Mouse (Mus musculus) layer of hippocampus, postnatal 14 days (tissue): ENCODE data around the gene Afmid. TPM values are rescaled to one million over a fixed set of nuclear protein-coding genes. Genes with fewer than 3 reads are reported as not detected.

ENCODE experiments used
- DNase-seq, 2 experiments: peaks; one replicate each; pipeline ENCODE4 v3.0.0; 2021 to 2022; ENCODE audit warnings: low spot score in 2 of 2, mixed read lengths in 1 of 2
- total RNA-seq, 2 experiments: library from RNA; stranded (reverse); gene quantifications; 2 replicates each; pipeline ENCODE4 v1.2.3; 2021

Gene Afmid
- total RNA-seq, 2 experiments from 2014 or later: 4.2 to 4.5 TPM

GRCm38 (mm10) chr11:117847593-117848215 is 22.0 kb downstream of the Afmid start:
- no peak for DNase-seq

DNA sequence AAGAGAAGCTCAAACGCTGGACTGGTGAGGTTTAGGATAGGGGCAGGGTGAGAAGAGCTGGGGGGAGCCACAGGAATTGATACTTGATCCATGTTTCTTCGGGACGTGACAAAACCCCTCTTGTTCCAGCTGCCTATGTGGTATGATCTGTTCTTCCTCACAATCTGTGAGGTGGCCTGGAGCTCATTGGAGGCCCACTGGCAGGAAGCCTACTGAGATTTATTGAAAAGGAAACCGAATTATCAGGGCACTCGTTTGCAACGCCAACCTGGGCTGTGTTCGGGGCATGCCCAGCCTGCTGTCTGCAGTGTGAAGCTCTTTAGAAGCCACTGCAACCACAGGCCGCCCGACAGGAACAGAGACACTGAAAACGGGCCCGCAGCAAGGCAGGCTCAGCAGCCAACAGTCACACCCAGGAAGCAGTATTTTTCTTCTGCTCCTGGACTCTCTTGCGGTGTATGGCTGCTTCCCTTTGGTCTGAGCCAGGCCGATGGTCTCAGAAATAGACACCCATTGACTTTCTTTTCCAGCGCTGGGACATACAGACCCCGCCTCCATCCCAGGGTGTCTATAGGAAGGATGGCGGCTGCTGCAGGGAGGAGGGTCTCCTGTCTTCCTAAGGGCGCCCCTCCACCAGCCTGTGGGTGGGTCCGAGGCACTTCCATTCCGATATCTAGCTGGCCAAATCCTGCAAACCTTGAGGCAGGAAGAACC is 22.7 kb downstream of the Afmid start:
- DNase-seq: peak in 1 of 2 experiments; percentile 49

GRCm38 (mm10) chr11:117848985-117849671 is 23.4 kb downstream of the Afmid start, which contains the start of gene Birc5:
Birc5 (plus strand) TSS chr11:117849251.
- peak; percentile 92 to 96 for DNase-seq

DNA sequence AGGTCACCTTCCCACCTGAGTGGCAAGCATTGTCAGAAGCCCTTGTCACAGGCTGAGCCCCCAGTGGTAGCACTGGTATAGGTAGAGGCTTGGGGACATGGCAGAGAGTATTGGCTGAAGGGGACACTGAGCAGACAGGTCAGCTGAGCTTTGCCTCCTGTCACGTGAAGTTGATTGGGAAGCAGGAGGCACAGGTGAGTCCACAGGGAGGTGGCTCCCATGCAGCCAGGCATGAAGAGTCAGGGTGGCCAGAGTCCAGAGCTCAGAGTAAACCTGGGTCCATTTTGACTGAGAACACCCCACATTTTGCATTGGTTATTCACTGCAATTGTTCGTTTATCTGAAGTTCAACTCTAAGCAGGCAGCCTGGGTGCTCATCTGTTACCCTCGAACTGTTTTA is 27.2 kb downstream of the Afmid start:
- DNase-seq: no peak

DNA sequence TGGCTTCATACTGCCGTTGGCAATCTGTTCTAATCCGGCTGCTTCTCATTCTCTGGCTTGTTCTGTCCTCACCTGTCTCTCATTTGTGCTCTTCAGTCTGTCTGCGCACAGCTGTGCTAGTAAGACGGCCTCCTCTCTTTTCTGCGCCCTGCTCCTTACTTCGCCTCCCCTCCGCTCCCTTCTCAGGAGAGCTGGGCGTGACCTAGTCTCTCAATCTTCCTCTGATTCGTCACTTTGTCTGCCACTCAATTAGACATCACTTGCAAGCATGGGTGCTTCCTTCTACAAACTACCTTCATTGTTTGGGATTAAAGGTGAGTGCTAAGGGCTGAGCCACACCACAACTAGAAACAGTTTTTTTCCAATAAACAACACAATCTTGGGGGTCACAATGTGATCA is 28.5 kb downstream of the Afmid start:
- no peak for DNase-seq

DNA sequence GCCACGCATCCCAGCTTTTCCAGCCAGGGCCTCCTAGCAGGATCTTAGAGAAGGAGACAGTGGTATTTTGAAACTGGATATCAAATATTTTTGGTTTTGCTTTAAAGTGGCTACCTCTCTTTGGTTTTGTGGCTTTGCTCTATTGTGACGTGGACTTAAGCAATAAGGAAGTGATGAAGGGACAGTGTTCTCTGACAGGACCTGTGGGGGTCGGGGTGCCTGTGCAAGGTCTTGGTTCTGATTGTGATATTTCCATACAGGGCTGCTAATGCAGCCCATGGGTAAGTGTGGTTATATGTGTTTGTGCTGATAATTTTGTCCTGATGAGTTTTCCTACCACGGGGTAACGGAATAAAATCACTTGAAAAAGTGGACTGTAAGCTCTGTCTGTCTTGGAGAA is 29.6 kb downstream of the Afmid start:
- no peak for DNase-seq

- DNase-seq: no peak
Observed at GRCm38 (mm10) chr11:117855975-117856374, 30.3 kb downstream of the Afmid start.

DNA sequence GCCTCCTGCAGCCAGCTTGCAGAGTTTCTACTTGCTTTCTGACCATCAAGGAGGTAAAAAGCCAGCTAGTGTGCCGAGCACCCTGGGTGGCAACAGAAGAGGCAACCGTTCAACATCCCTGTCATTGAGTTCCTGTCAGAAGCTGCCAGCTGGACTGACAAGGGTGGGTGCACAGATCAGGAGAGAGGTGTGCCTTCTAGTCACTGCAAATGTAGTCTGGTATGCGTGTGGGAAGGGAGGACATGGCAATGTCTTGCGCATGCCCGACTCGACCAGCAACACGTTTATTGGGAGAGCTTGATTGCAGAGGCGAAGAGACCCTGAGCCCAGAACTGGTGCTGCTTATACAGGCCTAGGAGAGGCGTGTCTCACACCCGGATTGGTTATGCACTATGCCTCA is 31.7 kb downstream of the Afmid start:
- DNase-seq: no peak

DNA sequence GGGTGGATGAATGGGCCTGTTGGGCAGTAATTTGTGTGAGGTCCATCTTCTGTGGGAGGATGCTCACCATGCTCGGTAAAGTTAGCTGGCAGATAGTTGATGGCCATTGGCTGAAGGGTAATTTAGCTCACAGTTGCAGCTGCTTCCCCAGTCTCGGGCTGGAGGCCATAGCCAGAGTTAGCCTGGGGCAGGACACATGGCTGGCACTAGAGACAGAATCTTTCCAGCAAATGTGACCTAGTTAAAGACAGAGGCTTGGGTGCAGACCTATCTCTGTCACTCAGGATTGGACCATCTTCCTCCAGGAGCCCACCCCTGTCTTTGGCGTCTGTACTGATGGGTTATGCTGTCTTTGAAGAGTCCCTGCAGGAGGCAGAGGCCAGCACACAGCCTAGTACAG is 32.7 kb downstream of the Afmid start:
- no peak for DNase-seq

DNA sequence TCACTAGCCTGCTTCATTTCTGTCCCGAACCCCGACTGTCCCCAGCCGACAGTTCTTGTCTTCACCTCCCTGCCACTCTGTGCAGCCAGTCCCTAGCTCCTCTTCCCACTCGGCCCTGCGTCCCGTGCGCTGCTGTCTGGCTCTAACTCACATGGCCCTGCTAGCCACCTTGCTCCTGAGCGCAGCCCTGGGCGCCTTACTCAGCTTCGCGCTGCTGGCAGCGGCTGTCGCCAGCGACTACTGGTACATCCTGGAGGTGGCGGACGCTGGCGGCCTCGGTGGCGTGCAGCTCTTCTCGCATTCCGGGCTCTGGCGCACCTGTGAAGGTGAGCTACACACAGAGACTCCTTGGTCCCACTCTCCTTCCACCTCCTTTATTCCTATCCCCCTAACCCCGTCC is 34.9 kb downstream of the Afmid start, which contains the start of gene Tmem235:
Tmem235 (plus strand) TSS at position 152 of the 400 bp plus-strand sequence.
- DNase-seq: no peak

GRCm38 (mm10) chr11:117863174-117863856 is 37.6 kb downstream of the Afmid start:
- DNase-seq: no peak

DNA sequence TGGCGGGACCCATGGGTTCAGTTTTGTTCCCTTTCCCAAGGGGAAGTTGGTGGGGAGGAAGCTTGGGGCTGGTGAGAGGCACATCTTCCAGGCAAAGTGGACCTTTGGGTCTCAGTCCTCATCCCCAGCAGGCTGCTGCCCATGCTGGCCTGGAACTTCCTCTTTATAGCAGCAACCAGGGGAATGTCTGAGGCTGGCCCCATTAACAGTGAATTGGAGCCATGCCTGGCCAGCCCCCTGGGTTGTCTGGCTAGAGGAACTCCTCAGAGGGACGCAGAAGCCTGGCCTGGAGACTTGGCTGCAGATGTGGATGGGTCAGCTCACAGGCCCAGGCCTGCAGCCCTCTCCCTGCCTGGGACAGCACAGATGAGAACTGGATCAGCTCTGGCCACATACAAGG is 39.1 kb downstream of the Afmid start:
- no peak for DNase-seq

DNA sequence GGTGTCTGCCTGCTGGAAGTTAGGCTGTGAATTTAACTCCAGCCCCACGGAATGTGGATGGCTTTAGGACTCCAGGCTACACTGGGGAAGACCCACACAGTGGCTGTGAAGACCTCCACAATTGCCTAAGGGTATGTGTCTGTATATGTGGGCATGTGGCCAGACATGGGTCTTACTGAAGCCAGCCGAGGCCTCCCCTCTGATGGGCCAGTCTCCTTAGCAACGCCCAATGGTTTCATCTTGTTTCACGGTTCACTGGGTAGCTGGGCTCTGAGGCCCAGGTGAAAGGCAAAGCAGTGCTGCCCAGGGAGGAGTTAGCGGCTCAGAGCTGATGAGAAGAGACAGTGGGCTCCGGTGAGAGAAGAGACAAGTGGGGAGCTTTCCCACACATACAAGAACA is 40.3 kb downstream of the Afmid start:
- DNase-seq: no peak

GRCm38 (mm10) chr11:117870688-117871365 is 45.1 kb downstream of the Afmid start:
- peak; percentile 81 to 91 for DNase-seq

GRCm38 (mm10) chr11:117871376-117871775 is 45.7 kb downstream of the Afmid start:
- no peak for DNase-seq

DNA sequence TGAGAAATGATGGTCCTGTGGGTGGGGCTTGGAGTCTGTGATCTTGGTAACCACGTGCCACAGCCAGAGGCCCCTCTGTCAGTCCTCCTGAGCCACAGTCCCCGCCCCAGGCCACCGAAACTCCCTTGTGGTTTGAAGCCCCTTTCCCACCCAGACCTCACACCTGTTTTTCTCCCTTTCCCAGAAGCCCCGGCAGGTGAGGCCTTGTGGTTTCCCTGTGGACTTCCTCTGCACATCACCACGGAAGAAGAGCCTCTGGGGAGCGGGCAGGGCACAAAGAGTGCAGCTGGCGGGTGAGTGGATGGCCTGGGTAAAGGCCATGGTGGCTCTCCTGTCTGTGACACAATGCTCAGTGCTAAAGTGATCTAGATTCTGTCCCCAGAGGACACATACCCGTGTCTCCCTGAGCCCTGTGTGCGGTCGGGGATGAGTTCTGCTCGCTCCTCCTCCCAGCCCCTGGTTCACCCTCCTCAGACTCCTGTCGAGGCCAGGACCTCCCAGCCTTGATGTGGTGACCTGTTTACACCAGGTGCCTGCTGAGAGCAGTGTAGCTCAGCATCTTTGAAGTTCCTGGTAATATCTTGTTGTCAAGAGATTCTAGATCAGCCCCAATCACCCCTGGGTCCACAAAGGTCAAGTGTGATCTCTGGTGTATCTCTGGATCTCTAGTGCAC is 46.3 kb downstream of the Afmid start:
- no peak for DNase-seq

GRCm38 (mm10) chr11:117872861-117873608 is 47.3 kb downstream of the Afmid start, which contains the start of gene Tha1:
Tha1 (minus strand) TSS chr11:117873481.
- peak; percentile 57 to 78 for DNase-seq

GRCm38 (mm10) chr11:117874419-117874818 is 48.7 kb downstream of the Afmid start:
- DNase-seq: no peak

- DNase-seq: no peak
Observed at GRCm38 (mm10) chr11:117875681-117876080, 50.0 kb downstream of the Afmid start.
